Mouse (Mus musculus) E14TG2a.4 (cell line): Measurements from ENCODE around the gene Anxa9.

ENCODE experiments used
- H3K27me3 ChIP-seq: 2 replicates; pipeline ENCODE4 v1.6.1; 2014; ENCODE audit warnings: low read length, control low read depth; ENCODE audit not compliant: insufficient read depth
- H3K36me3 ChIP-seq: 2 replicates; pipeline ENCODE4 v1.6.1; 2014; ENCODE audit warnings: low read length, control low read depth; ENCODE audit not compliant: insufficient read depth
- H3K4me1 ChIP-seq: replicated peaks from 2 replicates; pipeline ENCODE4 v1.6.1; 2014; ENCODE audit warnings: low read depth, low read length, control low read depth
- H3K4me3 ChIP-seq: replicated peaks from 2 replicates; pipeline ENCODE4 v1.5.1; 2014; ENCODE audit warnings: mild to moderate bottlenecking, low read length
- H3K9me3 ChIP-seq: 2 replicates; pipeline ENCODE4 v1.6.1; 2014; ENCODE audit warnings: low read length, control low read depth
- CTCF ChIP-seq: conservative IDR thresholded peaks from 2 replicates; pipeline ENCODE4 v1.5.1; 2014; ENCODE audit warnings: low read length
- NANOG ChIP-seq: IDR thresholded peaks from 2 replicates; pipeline ENCODE4 v1.6.1; 2014; ENCODE audit warnings: borderline replicate concordance, low read length, mixed read lengths
- POU5F1 ChIP-seq: IDR thresholded peaks from 2 replicates; pipeline ENCODE4 v1.6.1; 2014; ENCODE audit warnings: low read length, borderline replicate concordance

Gene Anxa9

GRCm38 (mm10) chr3:95291041-95291440 is 15.9 kb downstream of the Anxa9 start:
- Histone ChIP-seq H3K4me1 (peaks cover 96% of the 10 kb centered on the region), H3K27me3 (no peaks in the 10 kb centered on the region), H3K4me3 (peak overlapping the region; percentile 13; the same call in 1 of the 2 replicates), H3K36me3 (peaks cover 96% of the 10 kb centered on the region), H3K9me3 (no peaks in the 10 kb centered on the region)
- TF ChIP-seq POU5F1, result no peak
- no peak for TF ChIP-seq CTCF
- TF ChIP-seq NANOG, result no peak

GRCm38 (mm10) chr3:95290156-95290555 is 16.8 kb downstream of the Anxa9 start:
- no peak for TF ChIP-seq POU5F1
- no peak for TF ChIP-seq CTCF
- no peak for TF ChIP-seq NANOG
- Histone ChIP-seq H3K27me3 (no peaks in the 10 kb centered on the region), H3K9me3 (no peaks in the 10 kb centered on the region), H3K36me3 (peaks cover 87% of the 10 kb centered on the region), H3K4me3 (peak overlapping the region; percentile 39), H3K4me1 (peaks cover 96% of the 10 kb centered on the region)

- no peak for TF ChIP-seq POU5F1
- no peak for TF ChIP-seq NANOG
- no peak for TF ChIP-seq CTCF
- Histone ChIP-seq H3K9me3 (no peaks in the 10 kb centered on the region), H3K4me3 (peak overlapping the region; percentile 39), H3K27me3 (no peaks in the 10 kb centered on the region), H3K4me1 (peaks cover 96% of the 10 kb centered on the region), H3K36me3 (peaks cover 85% of the 10 kb centered on the region)
These were observed 17.6 kb downstream of the Anxa9 start for GRCm38 (mm10) chr3:95289419-95289818.

- Histone ChIP-seq H3K36me3 (peaks cover 66% of the 10 kb centered on the region), H3K4me3 (no peak overlapping the region), H3K27me3 (no peaks in the 10 kb centered on the region), H3K9me3 (no peaks in the 10 kb centered on the region), H3K4me1 (peaks cover 89% of the 10 kb centered on the region)
- TF ChIP-seq POU5F1 (no peak), NANOG (no peak), CTCF (no peak)
These were observed 19.4 kb downstream of the Anxa9 start for GRCm38 (mm10) chr3:95287541-95287940.

- TF ChIP-seq CTCF, result no peak
- no peak for TF ChIP-seq NANOG
- TF ChIP-seq POU5F1, result no peak
- H3K4me3 ChIP-seq, result peak overlapping the region; percentile 95
- peaks cover 85% of the 10 kb centered on the region for H3K4me1 ChIP-seq
- no peaks in the 10 kb centered on the region for H3K9me3 ChIP-seq
- H3K36me3 ChIP-seq, result peaks cover 56% of the 10 kb centered on the region
- no peaks in the 10 kb centered on the region for H3K27me3 ChIP-seq
These were observed 20.5 kb downstream of the Anxa9 start for GRCm38 (mm10) chr3:95286510-95286909.

- Histone ChIP-seq H3K36me3 (peaks cover 51% of the 10 kb centered on the region), H3K4me3 (peak overlapping the region; percentile 95), H3K9me3 (no peaks in the 10 kb centered on the region), H3K27me3 (no peaks in the 10 kb centered on the region), H3K4me1 (peaks cover 80% of the 10 kb centered on the region)
- no peak for TF ChIP-seq POU5F1
- TF ChIP-seq NANOG, result no peak
- no peak for TF ChIP-seq CTCF
These were observed 21.0 kb downstream of the Anxa9 start for GRCm38 (mm10) chr3:95286011-95286410.

- no peaks in the 10 kb centered on the region for H3K27me3 ChIP-seq
- H3K4me3 ChIP-seq, result peak overlapping the region; percentile 95
- H3K36me3 ChIP-seq, result peaks cover 44% of the 10 kb centered on the region
- TF ChIP-seq NANOG (no peak), CTCF (no peak), POU5F1 (no peak)
- peaks cover 77% of the 10 kb centered on the region for H3K4me1 ChIP-seq
- H3K9me3 ChIP-seq, result no peaks in the 10 kb centered on the region
These were observed 21.6 kb downstream of the Anxa9 start for GRCm38 (mm10) chr3:95285390-95285789.

GRCm38 (mm10) chr3:95284501-95285281 is 22.3 kb downstream of the Anxa9 start:
- Histone ChIP-seq H3K36me3 (peaks cover 37% of the 10 kb centered on the region), H3K27me3 (no peaks in the 10 kb centered on the region), H3K4me3 (peak overlapping the region; percentile 95), H3K4me1 (peaks cover 74% of the 10 kb centered on the region), H3K9me3 (no peaks in the 10 kb centered on the region)
- no peak for TF ChIP-seq POU5F1
- TF ChIP-seq CTCF, result no peak
- no peak for TF ChIP-seq NANOG

GRCm38 (mm10) chr3:95284062-95284461 is 22.9 kb downstream of the Anxa9 start:
- H3K4me1 ChIP-seq, result peaks cover 75% of the 10 kb centered on the region
- H3K9me3 ChIP-seq, result no peaks in the 10 kb centered on the region
- no peaks in the 10 kb centered on the region for H3K27me3 ChIP-seq
- peaks cover 37% of the 10 kb centered on the region for H3K36me3 ChIP-seq
- no peak for TF ChIP-seq NANOG
- TF ChIP-seq CTCF, result no peak
- no peak for TF ChIP-seq POU5F1
- peak overlapping the region; percentile 95 for H3K4me3 ChIP-seq
